Mouse (Mus musculus) embryo, embryonic 10 days (tissue): Measurements from ENCODE around the gene Xlr5a.
"Not testable (repeated sequence)": the region's sequence is repeated elsewhere in the genome, so short reads cannot be mapped to it uniquely, and the experiment has no call there.

Source experiments
- DNase-seq: peaks from one replicate; pipeline ENCODE4 v3.0.0-alpha.2; 2015; ENCODE audit warnings: low spot score

Xlr5a gene

GRCm38 (mm10) chrX:73143218-73143618, 149.6 kb downstream of the Xlr5a start:
- DNase-seq = not testable (repeated sequence)

DNA sequence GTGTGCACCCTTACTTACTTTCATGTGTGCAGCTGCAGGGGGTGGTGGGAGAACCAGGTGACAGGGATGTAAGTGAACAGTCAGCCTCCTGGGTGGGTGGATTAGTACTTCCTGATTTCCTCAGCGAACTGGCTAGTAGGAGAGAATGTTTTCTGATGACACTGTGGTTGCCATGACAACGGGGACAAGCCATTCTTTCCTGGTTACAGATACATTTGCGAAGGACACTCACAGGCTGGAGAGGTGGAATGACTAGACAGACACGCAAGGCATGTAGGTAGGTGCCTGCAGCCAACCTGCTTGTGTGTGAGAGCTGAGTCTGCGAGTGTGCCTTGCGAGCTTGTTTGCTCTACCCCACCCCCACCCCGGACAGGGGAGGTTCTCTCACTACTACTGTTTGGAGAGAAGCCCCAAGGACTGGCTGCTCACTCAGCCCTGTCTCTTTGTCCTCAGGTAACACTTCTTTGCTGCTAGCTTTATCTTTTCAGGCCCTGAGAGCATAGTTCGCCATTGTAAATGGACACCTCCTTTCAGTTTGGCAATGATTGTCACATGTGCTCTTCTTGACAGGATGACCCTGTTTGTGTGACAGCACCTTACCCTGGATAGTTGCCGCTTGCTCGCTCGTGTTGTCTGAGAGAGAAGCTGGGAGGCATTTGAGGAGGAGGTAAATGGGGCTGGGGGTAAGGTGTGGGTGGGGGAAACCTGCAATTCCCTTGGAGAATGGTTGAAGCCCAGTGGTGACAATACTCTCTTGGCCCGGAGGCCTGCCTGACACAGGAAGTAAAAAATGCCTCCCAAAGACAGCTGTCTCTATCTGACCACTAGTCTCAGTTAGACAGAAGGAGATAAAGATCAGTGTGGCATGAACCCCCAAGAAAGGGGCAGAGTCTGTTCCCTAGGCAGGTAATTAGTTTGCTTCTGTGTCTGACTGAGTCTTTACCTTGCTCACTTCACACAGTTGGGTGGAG, 169.6 kb downstream of the Xlr5a start:
- DNase-seq = not testable (repeated sequence)

DNA sequence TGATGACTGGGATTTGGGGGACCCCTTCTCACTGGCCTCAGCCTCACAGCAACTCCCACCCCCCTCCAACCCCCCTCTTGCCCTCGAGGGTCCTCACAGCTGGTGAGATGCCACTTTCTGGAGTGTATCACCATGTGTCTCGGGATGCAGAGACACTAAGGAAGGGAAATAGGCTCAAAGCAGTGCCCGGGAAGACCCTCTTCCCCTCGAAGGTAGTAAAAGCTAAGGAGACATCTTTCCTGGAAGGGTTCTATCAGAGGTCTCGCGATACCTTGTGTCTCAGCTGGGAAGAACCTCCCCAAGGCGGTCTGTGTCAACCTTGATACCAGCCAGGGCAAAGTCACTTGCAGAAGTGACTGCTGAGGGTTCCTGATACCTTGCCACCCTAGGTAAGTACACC, 176.0 kb downstream of the Xlr5a start, which contains the start of gene Gm14685:
Gm14685 (plus strand) TSS at position 301 of the 400 bp plus-strand sequence.
- not testable (repeated sequence) for DNase-seq

DNA sequence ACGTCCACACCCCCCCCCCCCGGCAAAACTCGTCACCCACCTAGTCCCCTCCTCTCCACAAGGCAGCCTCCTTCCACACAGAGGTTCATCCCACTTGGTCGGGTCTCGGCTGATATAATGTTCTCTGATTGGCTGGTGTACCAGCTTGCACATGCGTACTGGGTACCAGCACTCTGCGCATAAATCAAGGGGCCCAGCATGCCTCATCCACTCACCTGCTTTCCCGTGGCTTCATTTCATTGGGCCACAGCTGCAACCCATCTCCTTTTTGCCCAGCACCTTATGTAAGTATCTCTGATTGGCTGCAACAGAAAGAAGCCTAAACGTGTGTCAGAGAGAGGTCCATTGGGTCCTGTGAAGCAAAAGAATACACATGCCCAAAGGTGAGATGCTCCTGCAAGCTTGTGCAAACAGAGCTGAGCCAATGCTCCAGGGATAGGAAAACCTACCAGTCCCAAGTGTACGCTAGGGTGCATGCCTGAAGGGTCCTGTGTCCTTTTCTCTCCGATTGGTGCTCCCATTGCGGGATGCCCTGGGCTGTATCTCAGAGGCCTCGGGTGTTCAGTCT, 195.8 kb downstream of the Xlr5a start, which contains the start of gene Xlr3a:
Xlr3a (minus strand) TSS at position 155 of the 568 bp plus-strand sequence.
- peak; percentile 4 for DNase-seq

GRCm38 (mm10) chrX:73082267-73083055, 210.3 kb downstream of the Xlr5a start, which contains the start of gene Xlr4a:
Gene Xlr4a, minus strand, starts transcription at chrX:73082478.
- DNase-seq = not testable (repeated sequence)

DNA sequence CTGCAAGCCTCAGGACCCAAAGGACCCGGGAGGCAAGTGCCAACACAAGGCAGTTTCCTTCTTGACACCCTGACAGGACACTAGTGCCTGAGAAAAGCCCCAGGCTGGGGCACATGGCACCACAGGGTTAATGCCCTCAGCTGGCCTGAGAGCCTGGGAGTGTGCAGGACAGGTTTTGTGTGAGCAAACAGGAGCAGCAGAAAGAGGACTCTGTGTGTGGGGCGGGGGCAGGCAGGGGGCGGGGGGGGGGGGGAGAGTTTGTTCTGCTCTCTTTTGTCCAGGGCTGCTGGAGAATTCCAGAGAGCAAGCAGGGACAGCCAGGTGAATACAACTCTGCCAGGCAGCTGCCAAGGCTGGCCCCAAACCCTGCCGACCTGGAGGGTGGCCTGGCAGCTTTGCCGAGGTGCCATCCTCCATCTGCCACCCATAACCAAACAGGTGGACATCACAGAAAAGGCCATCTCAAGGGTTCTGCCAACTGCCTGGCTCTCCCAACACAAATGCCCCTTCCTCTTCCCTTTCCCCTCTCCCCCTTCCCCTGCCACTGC, 225.9 kb downstream of the Xlr5a start:
- DNase-seq = not testable (repeated sequence)

GRCm38 (mm10) chrX:73064415-73064793, 228.4 kb downstream of the Xlr5a start, which contains the start of gene Pnma3:
Gene Pnma3, plus strand, starts transcription at chrX:73064787.
- no peak for DNase-seq

GRCm38 (mm10) chrX:73063512-73064414, 229.0 kb downstream of the Xlr5a start:
- peak; percentile 31 for DNase-seq

- DNase-seq = no peak
Measured at GRCm38 (mm10) chrX:73062323-73062722, 230.5 kb downstream of the Xlr5a start.

DNA sequence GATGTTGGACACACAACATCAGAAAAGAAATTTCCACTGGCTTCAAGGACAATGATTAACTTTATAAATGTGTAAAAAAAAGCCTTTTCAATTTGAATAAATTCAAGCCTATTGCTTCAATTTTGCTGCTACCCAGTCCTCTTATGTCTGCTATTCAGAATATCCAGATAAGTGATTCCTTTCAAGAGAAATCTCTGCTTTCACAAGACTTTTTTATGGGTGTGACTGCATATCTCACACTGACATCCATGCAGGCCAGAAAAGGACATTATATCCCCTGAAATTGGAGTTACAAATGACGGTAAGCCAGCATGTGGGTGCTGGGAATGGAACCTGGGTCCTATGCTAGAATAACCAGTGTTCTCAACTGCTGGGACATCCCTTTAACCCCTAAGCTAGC, 231.2 kb downstream of the Xlr5a start:
- DNase-seq = no peak
